Mouse (Mus musculus) heart, adult 2 months (tissue): ENCODE data around the gene Rtl4.

Experiments
- CTCF ChIP-seq: fragments of 200-600 bp; IDR thresholded peaks from 2 replicates; pipeline ENCODE4 v1.8.1; 2022; ENCODE audit warnings: antibody characterized with exemption, mild to moderate bottlenecking, moderate library complexity
- EP300 ChIP-seq: fragments of 200-500 bp; IDR thresholded peaks from 2 replicates; pipeline ENCODE4 v1.6.1; 2011; ENCODE audit warnings: low read depth, low read length, control low read depth; ENCODE audit not compliant: insufficient read depth

- TF ChIP-seq EP300: no peak
- TF ChIP-seq CTCF: no peak
Measured at GRCm38 (mm10) chrX:144716330-144716729, 27.6 kb downstream of the Rtl4 start.
